Mouse (Mus musculus) CD4-positive, CD25-positive, alpha-beta regulatory T cell, adult 2 months (primary cell): ENCODE measurements around the gene Tent5a.

Experiments
- DNase-seq: peaks from one replicate; pipeline ENCODE4 v3.0.0-alpha.2; 2012; ENCODE audit warnings: low read depth, low spot score

The Tent5a gene

GRCm38 (mm10) chr9:85316122-85316521 lies 11.0 kb downstream of the Tent5a start:
- no peak for DNase-seq

- DNase-seq, result no peak
Observed at GRCm38 (mm10) chr9:85312473-85312872, 14.7 kb downstream of the Tent5a start, which contains the start of gene Gm11114. Gm11114 (plus strand) TSS chr9:85312773.

GRCm38 (mm10) chr9:85303378-85303777 lies 23.8 kb downstream of the Tent5a start:
- no peak for DNase-seq

GRCm38 (mm10) chr9:85302849-85303248 lies 24.3 kb downstream of the Tent5a start:
- no peak for DNase-seq

GRCm38 (mm10) chr9:85274114-85274513 lies 53.0 kb downstream of the Tent5a start:
- no peak for DNase-seq
